Mouse (Mus musculus) lung, adult 10 weeks (tissue): ENCODE data around the gene Stx11. TPM values are rescaled to one million over a fixed set of nuclear protein-coding genes. Genes with fewer than 3 reads are reported as not detected.

Source experiments
- polyA plus RNA-seq: library from polyadenylated mRNA; stranded (reverse); fragments of 350-450 nt; fragmentation: Illumina TruSeq; extraction: RNeasy Lipid Tissue Mini Kit (QIAGEN cat#74804); gene quantifications from one replicate; pipeline ENCODE4 v1.2.3, GENCODE M21; 2014; ENCODE audit warnings: low read depth, low replicate concordance; ENCODE audit not compliant: insufficient read depth

Stx11 gene
- 7.6 TPM for polyA plus RNA-seq

DNA sequence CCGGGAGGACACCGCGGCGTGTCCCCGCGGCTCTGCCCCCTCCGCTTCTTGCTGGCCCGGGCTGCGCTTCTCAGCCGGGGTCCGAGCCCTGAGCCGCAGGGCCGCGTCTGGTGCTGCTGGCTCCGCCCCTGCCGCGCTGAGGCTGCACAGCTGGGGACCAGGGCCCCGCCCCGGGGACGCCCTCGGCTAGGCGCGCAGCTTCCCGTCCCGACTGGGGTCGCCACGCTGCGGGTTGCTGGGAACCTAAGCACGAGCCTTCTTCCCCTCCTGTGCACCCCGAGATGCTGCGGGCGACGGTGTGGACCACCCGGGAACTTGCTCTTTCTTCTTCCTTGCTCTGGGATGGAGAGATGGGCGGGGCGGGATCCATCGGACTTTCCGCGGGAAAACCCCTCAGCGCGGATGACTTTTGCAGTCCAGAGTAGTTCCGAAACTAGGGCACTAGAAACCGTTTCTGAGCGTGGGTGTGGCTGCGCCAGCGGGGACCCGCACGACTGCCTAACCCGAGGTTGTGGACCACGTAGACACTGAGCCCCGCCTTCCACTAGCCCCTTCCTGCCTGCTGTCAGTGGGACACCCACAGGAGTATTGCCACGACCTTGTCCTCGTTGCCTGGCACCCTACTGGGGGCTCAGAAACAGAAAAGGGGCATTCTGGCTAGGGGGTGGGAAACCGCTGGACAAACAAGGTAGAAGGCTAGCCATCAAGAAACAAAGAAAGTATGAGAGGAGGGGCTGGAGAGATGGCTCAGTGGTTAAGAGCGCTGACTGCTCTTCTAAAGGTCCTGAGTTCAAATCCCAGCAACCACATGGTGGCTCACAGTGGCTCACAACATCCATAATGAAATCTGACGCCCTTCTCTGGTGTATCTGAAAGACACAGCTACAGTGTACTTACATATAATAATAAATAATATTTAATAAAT lies at the start of gene Stx11:
TSS of gene Stx11 (minus strand) at position 148 of the 925 bp plus-strand sequence.

GRCm38 (mm10) chr10:13005043-13005442 lies 40.9 kb upstream of the Stx11 start, which contains the start of gene Sf3b5:
Gene Sf3b5 (plus strand): TSS chr10:13005343.

Other genes starting within 250 kb of the Stx11 start
- 26.5 TPM for gene Utrn, start 94.9 kb downstream of the Stx11 start, polyA plus RNA-seq
- 19.1 TPM for gene Sf3b5, start 41.0 kb upstream of the Stx11 start, polyA plus RNA-seq
- gene Plagl1, start 96.2 kb upstream of the Stx11 start, polyA plus RNA-seq = 7.6 TPM
- not detected for gene Zc2hc1b, start 213.7 kb upstream of the Stx11 start, polyA plus RNA-seq
- gene Ltv1, start 228.9 kb upstream of the Stx11 start, polyA plus RNA-seq = 15.8 TPM